Mouse (Mus musculus) natural killer cell, adult 2 months (primary cell): ENCODE data around the gene Trim33.

Experiments
- DNase-seq, 2 experiments: peaks; one replicate each; pipeline ENCODE4 v3.0.0; 2022; ENCODE audit warnings: low spot score in 2 of 2

The Trim33 gene

GRCm38 (mm10) chr3:103361150-103361549 lies 82.1 kb downstream of the Trim33 start:
- no peak for DNase-seq

- DNase-seq = no peak
Measured at GRCm38 (mm10) chr3:103364182-103364945, 85.3 kb downstream of the Trim33 start.

GRCm38 (mm10) chr3:103367176-103367970 lies 88.3 kb downstream of the Trim33 start:
- no peak for DNase-seq

- no peak for DNase-seq
Measured at GRCm38 (mm10) chr3:103368731-103369130, 89.6 kb downstream of the Trim33 start.

- peak; percentile 56 to 69 for DNase-seq
Measured at GRCm38 (mm10) chr3:103374028-103374427, 94.9 kb downstream of the Trim33 start.

GRCm38 (mm10) chr3:103375181-103375855 lies 96.2 kb downstream of the Trim33 start:
- DNase-seq = peak in 1 of 2 experiments; percentile 36

- DNase-seq = peak; percentile 35 to 67
Measured at GRCm38 (mm10) chr3:103378018-103378417, 98.9 kb downstream of the Trim33 start.

GRCm38 (mm10) chr3:103379371-103379770 lies 100.3 kb downstream of the Trim33 start:
- no peak for DNase-seq

GRCm38 (mm10) chr3:103380814-103381213 lies 101.7 kb downstream of the Trim33 start:
- no peak for DNase-seq

- DNase-seq = no peak
Measured at GRCm38 (mm10) chr3:103381441-103381840, 102.3 kb downstream of the Trim33 start.

GRCm38 (mm10) chr3:103382872-103383567 lies 103.9 kb downstream of the Trim33 start:
- DNase-seq = peak; percentile 90 to 93

GRCm38 (mm10) chr3:103384486-103384885 lies 105.4 kb downstream of the Trim33 start:
- no peak for DNase-seq

GRCm38 (mm10) chr3:103384949-103385348 lies 105.9 kb downstream of the Trim33 start:
- peak in 1 of 2 experiments; percentile 36 for DNase-seq

GRCm38 (mm10) chr3:103385383-103386291 lies 106.5 kb downstream of the Trim33 start:
- DNase-seq = peak; percentile 71 to 81

- DNase-seq = peak; percentile 66 to 70
Measured at GRCm38 (mm10) chr3:103386292-103387031, 107.4 kb downstream of the Trim33 start.

GRCm38 (mm10) chr3:103392613-103393258 lies 113.6 kb downstream of the Trim33 start:
- DNase-seq = no peak

- no peak for DNase-seq
Measured at GRCm38 (mm10) chr3:103393283-103394060, 114.4 kb downstream of the Trim33 start.

- DNase-seq = no peak
Measured at GRCm38 (mm10) chr3:103394121-103394520, 115.0 kb downstream of the Trim33 start.
